Comparison of ENCODE assay signal across 1 mouse cellular context in genomic region chr6:35539304-35540009, GRCm38 (mm10).
TF ChIP-seq lines count a peak whose summit lies in the region.

TSS of gene Mtpn (minus strand) at chr6:35539888.

TF ChIP-seq in MEL, 35 proteins besides CTCF, POLR2A, EP300 and RAD21 (continued from another document):
- TF ChIP-seq ZMIZ1 (IDR thresholded peaks at IDR 0.05; ENCODE audit: low read depth, low read length) (peak; percentile 46; the same call in 1 of the 2 replicates), BHLHE40 (IDR thresholded peaks at IDR 0.05; ENCODE audit: borderline replicate concordance, low read depth, low read length) (no peak), E2F4 (IDR thresholded peaks at IDR 0.05; ENCODE audit: borderline replicate concordance, low read depth, low read length) (no peak), UBTF (IDR thresholded peaks at IDR 0.05; ENCODE audit: borderline replicate concordance, insufficient read depth, low read depth, low read length) (no peak), CHD2 (IDR thresholded peaks at IDR 0.05; ENCODE audit: low read length) (no peak)
